Mouse (Mus musculus): Measurements from ENCODE around the gene Dnah5.

The Dnah5 gene

DNA sequence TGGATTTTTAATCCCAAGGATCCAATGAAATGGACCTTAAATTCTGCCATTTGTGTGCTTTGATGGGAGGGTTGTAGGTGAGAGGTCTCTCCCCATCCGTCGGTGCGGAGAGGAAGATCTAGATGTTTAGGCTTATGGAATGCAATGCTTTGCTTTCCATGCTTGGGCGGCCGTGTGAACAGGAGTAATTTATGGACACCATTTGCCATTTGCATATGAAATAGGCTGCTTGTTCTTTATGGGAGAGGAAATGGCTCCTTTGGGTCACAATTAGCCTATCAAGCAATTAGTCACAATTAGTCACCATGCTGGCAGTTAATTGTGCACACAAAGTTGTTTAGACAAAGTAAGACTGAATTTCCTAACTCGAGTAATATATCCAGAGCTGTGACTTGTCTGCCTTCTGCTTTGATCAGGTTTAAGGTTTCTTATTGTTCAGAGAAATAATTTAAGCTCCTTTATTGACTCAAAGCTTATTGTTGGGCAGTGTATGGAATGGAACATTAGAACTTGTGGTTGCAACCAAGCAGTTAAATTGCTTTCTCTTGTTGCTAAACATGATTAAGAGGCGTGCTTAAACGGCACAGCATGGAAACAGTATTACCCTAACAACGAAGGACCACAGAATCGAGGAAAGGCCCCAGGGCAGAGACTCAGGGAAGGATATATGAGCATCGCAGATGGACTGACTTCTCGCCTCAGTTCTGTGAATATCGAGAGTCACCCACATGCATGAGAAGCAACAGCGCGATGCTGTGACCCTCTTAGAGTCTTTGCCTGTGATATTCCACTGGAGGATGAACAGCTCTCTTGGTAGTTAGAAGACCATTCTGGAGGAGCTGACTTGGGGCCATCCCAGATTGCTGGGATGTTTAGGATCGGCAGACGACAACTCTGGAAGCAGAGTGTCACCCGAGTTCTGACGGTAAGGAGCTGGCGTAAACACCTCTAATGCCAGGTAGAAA lies at the start of gene Dnah5:
Gene Dnah5 (plus strand): TSS at position 642 of the 965 bp plus-strand sequence.
- DNase-seq (ENCODE audit: low read depth, low spot score): peak; percentile 61

DNA sequence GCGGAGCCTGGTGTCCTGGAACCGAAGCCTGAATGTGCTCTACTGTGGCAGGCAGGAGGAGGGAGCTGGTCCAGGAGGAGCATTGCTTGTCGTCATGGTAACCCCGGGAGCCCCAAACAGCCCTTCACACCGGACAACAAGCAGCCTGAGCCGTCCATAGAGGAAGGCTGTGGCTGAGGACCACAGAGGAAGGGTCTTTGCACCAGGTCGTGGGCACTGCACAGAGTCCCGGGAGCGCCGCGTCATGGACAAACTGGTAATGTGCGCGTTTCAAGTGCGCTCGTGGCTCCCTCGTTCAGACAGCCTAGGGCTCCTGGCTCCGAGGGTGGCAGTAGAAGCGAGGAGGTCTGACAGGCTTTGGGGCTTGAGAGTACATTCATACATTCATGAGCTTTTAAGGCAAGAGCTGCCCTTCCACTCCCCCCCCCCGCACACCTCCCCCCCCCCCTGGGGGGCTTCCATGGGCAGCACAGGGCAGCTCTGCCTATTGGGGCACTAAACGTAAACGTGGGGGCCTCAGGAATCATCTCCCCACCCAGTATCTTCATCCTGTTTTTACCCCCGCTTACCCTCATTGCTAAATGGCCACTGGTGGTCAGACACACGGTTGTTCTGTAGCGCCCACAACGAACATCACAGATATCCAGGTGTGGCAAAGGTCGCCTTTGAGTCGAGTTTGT lies 48.6 kb upstream of the Dnah5 start:
- peak; percentile 74 for DNase-seq (ENCODE audit: low read depth, low spot score)

DNA sequence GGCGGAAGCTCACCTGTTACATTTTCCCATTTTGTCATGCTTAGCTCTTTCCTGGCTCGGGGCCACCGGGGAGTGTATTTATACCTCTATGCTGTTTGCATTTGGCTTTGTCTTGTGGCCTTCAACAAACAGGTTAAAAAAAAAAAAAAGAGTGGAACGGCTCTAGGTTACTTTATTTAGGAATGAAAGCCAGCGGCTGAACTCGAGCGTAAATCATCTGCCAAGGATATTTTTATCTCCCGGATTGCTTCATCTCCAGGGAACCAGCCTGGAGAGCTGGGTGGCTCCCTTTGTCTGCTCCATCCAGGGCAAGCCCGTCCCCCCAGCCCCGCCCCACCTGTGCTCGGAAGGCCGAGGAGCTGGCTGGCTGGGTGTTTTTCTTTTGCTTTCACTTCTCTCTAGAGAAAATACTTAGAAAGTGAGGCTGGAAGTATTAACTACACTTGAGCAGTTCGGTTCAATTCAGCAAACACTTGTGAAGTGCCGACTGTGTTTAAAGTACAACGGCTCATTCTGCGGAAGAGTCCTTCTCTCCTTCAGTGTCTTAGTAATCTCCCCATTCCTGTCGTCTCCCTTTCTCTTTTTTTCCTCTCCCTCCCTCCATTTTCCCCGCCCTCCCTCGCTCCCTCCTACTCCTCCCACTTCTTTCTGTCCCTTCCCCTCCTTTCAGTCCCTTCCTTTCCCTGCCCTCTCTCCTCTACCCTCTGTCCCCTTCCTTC lies 44.6 kb upstream of the Dnah5 start:
- DNase-seq (ENCODE audit: low read depth, low spot score): peak; percentile 68

DNA sequence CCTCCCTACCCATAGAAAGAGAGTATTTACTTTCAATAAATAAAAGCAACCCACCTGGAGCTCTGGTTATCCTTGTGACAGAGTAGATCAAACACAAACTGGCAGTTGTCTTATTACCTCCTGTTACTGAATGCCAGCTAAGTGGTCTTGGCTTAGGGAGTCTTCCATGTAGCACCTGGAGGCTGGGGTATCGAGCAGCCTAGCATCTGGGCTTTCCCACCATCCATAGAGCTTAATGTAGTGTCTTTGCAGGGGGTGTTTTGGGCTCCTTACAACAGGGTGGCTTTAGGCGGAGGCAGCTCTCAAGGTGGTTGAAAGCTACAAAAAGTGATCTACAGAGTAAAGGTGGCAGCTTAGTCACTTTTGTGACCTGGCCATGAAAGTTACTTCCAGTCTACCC lies 41.3 kb upstream of the Dnah5 start:
- DNase-seq (ENCODE audit: low read depth, low spot score): no peak

GRCm38 (mm10) chr15:28165234-28165633 lies 38.3 kb upstream of the Dnah5 start:
- DNase-seq (ENCODE audit: low read depth, low spot score): no peak

GRCm38 (mm10) chr15:28166090-28166489 lies 37.5 kb upstream of the Dnah5 start:
- DNase-seq (ENCODE audit: low read depth, low spot score): no peak

DNA sequence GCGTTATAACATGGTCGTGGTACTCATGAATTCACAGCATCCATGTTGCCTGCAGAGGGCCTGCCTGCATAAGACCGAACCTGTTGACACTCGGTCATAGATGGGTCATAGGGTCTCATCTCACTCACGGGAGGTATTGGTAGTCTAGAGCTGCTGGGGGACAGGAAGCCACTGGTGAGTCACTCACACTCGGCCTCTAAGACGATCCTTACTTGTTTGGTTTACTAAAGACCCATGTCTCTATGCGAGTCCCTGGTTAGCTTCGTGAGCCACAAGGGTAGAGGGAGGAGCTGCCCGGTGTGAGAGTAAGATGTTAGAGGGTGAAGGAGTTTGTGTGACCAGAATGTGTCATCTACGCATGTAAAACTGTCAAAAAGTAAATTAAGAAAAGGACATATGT lies 24.6 kb upstream of the Dnah5 start:
- DNase-seq (ENCODE audit: low read depth, low spot score): no peak

DNA sequence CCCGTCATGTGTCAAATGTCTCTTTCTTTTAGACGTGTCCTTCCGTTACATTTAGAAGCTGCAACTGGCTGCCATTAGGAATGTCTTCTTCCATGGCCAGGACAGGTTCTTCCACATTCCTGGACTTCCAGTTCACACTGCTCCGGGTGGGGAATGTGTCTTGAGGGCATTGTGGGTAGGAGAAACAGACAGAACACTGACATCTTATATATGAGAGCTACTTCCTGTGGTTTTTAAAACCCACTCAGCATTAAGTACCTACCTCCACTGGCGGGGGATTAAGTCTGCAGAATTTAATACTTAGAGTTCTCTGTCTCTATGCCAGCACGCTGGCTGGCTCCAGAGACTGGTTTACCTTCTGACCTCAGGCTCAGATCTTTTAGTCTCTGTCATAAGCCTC lies 24.0 kb upstream of the Dnah5 start:
- DNase-seq (ENCODE audit: low read depth, low spot score): no peak

DNA sequence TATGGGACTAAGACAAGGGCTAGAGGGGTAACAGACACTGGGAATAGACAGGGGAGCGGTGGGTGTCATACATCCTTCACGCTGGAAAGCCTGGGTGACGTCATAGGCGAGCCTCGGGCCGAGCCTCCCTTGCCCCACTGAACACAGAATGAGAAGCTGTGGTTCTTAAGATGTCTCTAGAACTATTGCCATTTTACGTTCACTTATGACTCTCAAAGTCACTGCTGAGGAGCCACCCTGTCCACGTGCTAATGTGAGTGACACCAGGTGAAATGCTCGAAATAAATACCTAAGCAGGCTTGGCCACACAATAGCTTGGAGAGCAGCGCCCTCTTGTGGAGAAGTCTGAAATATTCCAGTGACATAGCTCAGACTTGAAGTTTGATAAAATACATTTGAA lies 21.7 kb upstream of the Dnah5 start:
- DNase-seq (ENCODE audit: low read depth, low spot score): peak; percentile 76

GRCm38 (mm10) chr15:28182567-28182966 lies 21.0 kb upstream of the Dnah5 start:
- no peak for DNase-seq (ENCODE audit: low read depth, low spot score)

DNA sequence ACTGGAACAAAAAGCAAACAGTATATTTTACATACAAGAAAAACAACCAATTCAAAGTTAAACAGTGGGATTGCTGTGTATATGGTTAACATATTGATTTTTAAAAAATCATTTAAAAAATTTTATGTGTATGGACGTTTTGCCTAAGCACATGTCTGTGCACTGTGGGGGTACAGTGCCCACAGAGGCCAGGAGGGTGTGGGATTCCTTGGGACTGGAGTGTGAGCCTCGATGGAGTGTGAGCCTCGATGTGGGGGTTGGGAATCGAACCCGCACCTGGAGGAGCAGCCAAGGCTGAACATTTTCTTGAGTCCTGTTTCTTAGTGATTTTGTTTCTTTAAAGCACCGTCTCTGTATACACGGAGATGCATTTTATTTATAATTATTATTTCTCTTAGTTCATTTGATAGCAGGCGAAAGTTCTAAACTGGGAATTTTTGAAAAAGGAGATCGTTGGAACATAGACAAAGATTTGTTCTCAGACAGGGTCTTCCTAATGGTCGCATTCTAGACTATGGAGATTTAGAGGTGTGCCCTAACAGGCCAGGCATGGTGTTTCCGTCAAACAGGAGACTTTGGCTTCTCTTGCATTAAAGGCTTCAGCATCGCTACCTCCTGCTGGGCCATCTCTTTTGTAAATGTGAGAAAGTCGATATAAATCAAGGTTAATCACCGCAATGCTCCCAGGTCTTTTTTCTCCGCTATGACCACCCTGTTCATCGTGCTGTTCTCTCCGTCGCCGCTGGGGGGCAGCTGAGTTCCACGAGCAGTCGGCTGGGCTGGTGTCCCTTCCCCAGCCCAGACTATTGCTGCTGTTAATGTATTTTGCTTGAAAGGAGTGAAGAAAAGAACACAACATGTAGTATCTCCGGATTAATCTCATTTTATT lies 15.8 kb upstream of the Dnah5 start:
- peak; percentile 78 for DNase-seq (ENCODE audit: low read depth, low spot score)

DNA sequence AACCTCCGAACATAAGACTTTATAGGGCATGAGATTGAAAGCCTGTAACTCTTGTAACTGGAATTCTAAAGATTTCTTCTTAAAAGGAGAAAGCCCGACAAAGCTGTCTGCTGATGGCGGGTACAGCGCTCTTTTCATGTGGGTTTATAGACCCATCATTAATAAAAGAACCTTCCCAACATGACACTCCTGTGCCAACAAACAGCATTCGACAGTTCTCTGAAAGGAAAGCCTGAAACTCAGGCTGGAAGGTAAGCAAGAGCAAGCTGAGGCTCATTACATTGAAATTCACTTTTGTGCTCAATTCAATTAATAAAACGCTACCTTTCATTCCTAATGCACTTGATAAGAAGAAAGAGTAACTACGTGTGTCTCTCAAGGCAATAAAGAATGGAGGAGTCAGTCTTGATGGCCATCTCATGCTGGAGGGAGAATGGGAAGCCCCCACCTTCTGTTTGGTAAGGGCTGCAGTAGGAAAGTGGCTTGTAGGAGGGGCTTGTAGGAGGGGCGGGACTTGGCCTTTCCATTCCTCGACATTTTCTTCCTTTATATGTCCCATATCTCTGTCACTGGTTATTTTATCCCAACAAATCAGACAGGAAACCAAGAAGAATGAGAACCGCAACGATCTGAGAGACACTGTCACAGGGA lies 15.1 kb upstream of the Dnah5 start:
- no peak for DNase-seq (ENCODE audit: low read depth, low spot score)

GRCm38 (mm10) chr15:28189668-28190067 lies 13.9 kb upstream of the Dnah5 start:
- DNase-seq (ENCODE audit: low read depth, low spot score): no peak

DNA sequence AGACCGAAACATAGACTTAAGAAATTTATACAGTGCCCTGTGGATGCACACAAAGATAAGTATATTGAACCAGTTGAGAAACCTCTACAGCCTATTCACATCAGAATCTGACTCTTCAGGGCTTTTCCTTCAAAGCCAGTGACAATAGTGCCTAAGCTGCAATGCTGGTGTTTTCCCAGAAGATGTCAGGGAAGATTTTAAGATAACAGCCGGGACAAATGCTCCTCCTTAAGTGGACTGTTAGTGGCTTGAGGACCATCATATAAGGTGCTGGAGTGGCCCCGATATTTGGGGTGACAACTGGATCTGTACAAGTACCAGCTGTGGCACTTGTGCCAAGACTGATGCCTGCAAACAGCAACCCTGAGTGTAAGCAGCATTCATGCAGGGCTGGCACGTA lies 4.9 kb upstream of the Dnah5 start:
- no peak for DNase-seq (ENCODE audit: low read depth, low spot score)

- no peak for DNase-seq (ENCODE audit: low read depth, low spot score)
These were observed 1.1 kb downstream of the Dnah5 start for GRCm38 (mm10) chr15:28204626-28205025.

GRCm38 (mm10) chr15:28207545-28207944 lies 4.0 kb downstream of the Dnah5 start:
- DNase-seq (ENCODE audit: low read depth, low spot score): no peak

DNA sequence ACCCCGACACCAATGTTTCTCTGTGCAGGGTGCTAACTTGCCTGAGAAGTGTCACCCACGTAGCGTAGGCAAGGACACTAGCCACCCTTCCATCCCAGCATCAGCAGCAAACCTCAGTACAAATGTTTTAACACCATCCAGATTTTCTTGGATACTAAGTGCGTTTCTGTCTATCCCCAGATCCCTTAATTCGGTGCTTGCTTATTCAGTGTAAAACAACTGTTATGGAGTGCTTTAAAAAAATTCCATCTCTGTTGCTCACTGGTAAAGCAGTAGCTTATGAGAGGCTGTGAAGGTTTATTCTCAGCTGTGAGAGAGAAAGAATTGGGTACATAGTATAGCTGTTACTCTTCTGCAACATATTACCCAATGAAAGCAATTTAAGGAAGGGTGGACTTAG lies 9.5 kb downstream of the Dnah5 start:
- DNase-seq (ENCODE audit: low read depth, low spot score): no peak

DNA sequence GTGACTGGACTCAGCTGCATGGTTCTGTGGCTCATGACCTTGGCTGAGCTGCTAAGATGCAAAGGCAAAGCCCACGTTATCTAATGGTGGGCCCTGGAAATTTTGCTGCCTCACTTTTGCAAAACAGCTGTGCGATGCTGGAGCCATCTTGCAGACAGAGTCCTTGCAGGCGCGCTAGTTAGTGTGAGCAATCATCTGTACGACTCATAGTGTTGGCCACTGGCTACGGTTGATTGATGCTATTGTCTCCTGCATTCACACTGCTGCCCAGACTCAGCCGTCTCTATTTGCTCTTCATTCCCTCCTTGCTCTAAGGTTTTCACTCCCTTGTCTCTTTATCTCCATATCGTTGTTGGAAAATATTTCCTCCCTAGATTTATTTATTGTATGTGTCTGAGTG lies 12.8 kb downstream of the Dnah5 start:
- no peak for DNase-seq (ENCODE audit: low read depth, low spot score)

GRCm38 (mm10) chr15:28227316-28227715 lies 23.8 kb downstream of the Dnah5 start:
- no peak for DNase-seq (ENCODE audit: low read depth, low spot score)

GRCm38 (mm10) chr15:28260250-28260649 lies 56.7 kb downstream of the Dnah5 start:
- DNase-seq (ENCODE audit: low read depth, low spot score): no peak

- no peak for DNase-seq (ENCODE audit: low read depth, low spot score)
These were observed 95.9 kb downstream of the Dnah5 start for GRCm38 (mm10) chr15:28299438-28299837.
